Mouse (Mus musculus) activated CD4-positive, CD25-positive, alpha-beta regulatory T cell, adult 4 months (primary cell): ENCODE data around the gene Znhit2. TPM values are rescaled to one million over a fixed set of nuclear protein-coding genes. Genes with fewer than 3 reads are reported as not detected.
"Not testable (repeated sequence)": the region's sequence is repeated elsewhere in the genome, so short reads cannot be mapped to it uniquely, and the experiment has no call there.

Source experiments
- ATAC-seq: one replicate; pipeline ENCODE4 v1.8.0; 2017
- polyA plus RNA-seq, 2 experiments: library from polyadenylated mRNA; unstranded; fragments of 100-300 nt; shearing (Covaris generic); gene quantifications; one replicate each; pipeline ENCODE4 v1.2.1; 2017

The Znhit2 gene
- 10 to 100 TPM; 10.3 to 11.0 TPM for polyA plus RNA-seq

DNA sequence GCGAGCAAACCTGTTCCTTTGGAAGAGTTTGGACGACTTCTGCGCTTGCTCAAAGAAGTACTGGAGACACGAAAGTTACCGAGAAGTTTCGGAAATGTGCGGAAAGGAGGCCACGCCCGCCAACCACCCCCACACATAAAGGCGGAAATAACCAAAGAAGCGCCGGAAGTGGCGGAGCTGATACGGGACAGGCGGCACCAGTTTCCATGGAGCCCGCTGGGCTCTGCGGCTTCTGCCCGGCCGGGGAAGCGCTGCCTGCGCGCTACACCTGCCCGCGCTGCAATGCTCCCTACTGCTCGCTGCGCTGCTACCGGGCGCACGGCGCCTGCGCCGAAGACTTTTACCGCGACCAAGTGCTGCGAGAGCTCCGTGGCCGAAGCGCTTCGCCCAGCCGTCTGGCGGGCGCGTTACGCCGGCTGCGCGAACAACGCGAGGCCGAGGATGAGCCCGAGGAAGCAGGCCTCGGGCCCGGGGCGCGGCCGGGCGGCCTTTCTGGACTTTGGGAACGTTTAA, at the start of gene Znhit2:
Znhit2 (plus strand) TSS at position 172 of the 513 bp plus-strand sequence.
- ATAC-seq = peak; percentile 83

- no peak for ATAC-seq
These were observed 47.3 kb upstream of the Znhit2 start for GRCm38 (mm10) chr19:6013691-6014090.

- peak; percentile 63 for ATAC-seq
These were observed 45.9 kb upstream of the Znhit2 start for GRCm38 (mm10) chr19:6014991-6015510.

DNA sequence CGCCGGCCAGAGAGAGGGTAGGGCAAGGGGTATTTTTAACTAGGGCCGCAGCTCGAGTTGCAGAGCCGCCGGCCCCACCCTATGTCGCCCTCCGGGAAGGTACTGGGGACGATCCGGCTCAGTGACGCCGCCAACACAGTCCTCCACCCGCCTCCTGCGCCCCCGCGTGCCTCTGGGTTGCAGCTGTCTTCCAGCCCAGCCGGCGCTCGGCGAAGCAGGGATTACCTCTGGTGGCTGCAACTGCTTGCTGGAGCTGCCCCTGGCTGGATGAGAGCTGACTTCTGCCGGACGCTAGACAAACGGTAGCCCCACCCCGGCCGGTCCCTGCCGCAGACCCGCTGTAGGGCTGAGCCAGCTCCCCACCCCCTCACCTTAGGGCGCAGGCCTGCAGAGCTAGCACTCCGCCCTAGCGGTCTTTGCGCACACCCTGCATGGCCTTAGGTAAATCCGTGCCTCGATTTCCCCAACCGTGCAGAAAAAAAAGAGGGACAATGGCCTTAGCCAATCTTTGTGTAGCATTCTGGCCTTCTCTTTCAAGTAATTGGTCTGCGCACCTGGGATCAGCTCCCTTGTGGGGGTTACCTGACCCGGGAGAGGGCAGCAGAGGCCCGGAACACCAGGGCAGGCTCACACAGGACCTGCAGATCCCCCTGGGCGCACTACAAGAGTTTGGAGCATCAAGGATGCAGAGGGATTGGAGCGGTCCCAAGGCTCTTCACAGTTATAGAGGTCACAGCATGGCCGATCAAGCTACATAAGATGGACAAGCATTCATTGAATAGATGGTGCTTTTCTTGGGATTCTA, 45.3 kb upstream of the Znhit2 start, which contains the start of gene Capn1:
Capn1 (minus strand) TSS at position 387 of the 805 bp plus-strand sequence.
- peak; percentile 64 for ATAC-seq

DNA sequence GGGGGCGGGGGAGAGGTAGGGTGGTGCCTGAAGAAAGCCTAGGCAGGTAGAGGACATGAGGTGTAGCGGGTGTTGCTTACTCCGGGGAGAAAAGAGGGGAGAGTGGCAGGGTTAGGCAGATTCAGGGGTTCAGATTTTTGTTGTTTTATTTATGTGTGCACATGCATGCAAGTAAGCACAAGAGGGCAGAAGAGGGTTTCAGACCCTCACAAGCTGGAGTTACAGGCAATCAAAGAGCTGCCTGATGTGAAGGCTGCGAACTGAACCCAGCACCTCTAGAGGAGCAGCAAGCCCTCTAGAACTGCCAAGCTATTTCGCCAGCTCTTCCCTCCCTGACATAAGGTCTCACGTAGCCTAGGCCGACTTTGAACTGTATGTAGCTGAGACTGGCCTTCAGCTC, 44.5 kb upstream of the Znhit2 start:
- no peak for ATAC-seq

DNA sequence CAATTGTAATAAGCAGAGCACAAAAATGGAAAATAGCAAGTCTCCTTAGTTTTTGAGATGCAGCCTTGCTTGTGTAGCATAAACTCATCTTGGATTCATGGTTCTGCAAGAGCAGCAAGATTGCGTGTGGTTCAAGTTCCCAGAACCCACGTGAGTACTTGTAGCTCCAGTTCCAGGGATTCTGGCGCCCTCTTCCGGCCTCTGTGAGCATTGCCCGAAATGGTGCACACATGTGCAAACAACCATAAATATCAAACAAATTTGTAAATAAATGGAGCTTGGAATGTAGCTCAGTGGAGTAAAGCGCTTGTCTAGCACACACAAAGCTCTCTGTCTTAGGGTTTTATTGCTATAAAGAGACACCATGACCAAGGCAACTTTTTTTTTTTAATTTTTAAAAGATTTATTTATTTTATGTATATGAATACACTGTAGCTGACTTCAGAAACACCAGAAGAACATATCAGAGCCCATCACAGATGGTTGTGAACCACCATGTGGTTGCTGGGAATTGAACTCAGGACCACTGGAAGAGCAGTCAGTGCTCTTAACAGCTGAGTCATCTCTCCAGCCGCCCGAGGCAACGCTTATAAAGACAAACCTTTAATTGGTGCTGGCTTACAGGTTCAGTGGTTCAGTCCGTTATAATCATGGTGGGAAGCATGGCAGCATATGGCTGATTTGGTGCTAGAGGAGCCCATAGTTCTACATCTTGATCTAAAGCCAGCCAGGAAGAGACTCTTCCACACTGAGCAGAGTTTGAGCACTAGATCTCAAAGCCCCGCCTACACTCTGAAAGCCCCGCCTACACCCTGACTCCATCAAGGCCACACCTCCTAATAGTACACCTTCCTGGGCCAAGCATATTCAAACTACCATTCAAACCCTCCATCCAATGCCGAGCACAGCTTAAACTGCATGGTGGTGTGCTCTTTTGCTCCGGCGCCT, 42.6 kb upstream of the Znhit2 start:
- peak; percentile 19 for ATAC-seq

- ATAC-seq = no peak
These were observed 40.7 kb upstream of the Znhit2 start for GRCm38 (mm10) chr19:6020276-6020675.

- no peak for ATAC-seq
These were observed 37.9 kb upstream of the Znhit2 start for GRCm38 (mm10) chr19:6023059-6023458.

DNA sequence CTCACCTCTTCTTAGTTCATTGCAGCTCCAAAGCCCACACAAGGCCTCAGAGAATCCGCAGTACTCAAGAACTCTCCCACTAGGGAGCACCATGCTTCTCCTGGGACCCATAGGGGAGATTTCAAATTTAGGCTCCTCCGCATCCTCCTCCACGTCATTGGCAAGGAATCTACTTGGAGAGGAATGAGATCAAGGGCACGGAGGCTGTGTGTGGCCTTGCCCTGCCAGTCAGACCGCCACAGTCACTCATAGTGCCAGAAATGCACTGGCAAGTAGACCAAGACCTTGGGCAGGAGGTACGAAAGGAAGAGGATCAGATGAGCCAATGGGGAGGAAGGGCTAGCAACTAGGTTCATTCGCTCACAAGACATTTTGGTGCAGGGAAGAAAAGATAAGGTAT, 37.1 kb upstream of the Znhit2 start:
- ATAC-seq = no peak

- ATAC-seq = no peak
These were observed 32.0 kb upstream of the Znhit2 start for GRCm38 (mm10) chr19:6028991-6029390.

GRCm38 (mm10) chr19:6029426-6029825, 31.6 kb upstream of the Znhit2 start:
- no peak for ATAC-seq

GRCm38 (mm10) chr19:6030520-6031280, 30.3 kb upstream of the Znhit2 start:
- ATAC-seq = no peak

DNA sequence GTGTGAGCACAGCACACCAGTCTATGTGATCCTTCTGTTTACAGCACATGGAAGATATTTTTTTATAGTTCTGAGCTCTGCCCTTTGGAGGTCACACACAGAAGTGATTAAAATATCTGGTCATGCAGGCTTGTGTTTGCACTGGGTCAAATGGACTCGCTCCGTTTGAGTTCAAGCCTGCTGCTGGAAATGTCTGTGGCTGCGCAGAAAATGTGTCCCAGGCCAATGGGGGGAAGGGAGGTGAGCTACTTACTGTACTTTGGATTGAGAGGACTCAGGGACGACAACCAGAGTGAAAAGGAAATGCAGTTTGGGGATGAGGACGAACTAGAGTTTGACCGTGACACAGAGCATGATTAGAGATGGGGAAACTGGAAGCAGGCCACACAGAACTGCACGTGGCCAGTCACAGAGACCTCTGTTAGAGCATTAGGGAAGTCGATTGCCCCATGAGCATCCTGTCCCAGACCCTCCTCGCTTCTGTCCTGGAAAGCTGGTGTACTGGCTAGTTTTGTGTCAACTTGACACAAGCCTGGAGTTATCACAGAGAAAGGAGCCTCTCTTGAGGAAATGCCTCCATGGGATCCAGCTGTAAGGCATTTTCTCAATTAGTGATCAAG, 24.9 kb upstream of the Znhit2 start:
- no peak for ATAC-seq

DNA sequence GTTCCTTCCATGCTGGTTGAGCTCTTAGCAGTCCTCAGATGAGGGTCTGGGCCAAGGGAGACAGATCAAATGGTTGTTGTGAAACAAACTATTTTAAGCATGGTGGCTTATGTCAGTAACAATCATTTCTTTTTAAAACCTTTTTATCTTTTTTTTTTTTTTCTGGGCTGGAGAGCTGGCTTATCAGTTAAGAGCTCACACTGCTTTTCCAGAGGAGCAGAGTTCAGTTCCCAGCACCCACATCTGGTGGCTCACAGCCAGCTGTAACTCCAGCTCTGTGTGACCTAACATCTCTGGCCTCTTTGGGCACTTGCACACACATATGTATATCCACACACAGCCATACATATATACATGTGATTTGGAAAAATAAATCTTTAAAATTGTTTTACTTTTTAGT, 23.3 kb upstream of the Znhit2 start:
- ATAC-seq = no peak

DNA sequence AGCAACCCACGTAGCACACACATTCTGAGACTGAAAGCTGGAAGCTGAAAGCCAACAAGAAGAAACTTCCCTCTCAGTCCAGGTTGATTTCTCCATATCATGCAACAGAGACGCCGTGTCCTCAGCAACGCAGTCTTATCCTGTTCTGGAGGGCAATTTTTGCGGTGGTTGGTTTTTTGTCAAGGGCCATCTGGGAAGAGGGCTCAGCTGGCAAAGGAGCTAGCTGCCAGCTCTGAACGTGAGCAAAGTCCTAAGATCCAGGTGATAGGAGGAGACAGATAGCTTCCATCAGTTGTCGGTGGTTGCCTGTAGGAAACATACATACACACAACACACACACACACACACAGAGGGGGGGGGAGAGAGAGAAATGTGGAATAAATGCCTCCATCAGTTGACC, 22.7 kb upstream of the Znhit2 start:
- ATAC-seq = no peak

DNA sequence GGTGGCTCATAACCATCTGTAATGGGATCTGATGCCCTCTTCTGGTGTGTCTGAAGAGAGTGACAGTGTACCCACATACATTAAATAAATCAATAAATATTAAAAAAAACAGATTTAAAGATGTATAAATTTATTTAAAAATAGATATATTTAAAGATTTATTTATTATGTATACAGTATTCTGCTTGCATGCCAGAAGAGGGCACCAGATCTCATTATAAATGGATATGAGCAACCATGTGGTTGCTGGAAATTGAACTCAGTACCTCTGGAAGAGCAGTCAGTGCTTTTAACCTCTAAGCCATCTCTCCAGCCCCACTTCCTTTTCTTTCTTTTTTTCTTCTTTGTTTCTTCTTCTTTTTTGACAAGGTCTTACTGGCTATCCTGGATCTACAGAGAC, 21.0 kb upstream of the Znhit2 start:
- no peak for ATAC-seq

- ATAC-seq = no peak
These were observed 18.7 kb upstream of the Znhit2 start for GRCm38 (mm10) chr19:6042293-6042692.

DNA sequence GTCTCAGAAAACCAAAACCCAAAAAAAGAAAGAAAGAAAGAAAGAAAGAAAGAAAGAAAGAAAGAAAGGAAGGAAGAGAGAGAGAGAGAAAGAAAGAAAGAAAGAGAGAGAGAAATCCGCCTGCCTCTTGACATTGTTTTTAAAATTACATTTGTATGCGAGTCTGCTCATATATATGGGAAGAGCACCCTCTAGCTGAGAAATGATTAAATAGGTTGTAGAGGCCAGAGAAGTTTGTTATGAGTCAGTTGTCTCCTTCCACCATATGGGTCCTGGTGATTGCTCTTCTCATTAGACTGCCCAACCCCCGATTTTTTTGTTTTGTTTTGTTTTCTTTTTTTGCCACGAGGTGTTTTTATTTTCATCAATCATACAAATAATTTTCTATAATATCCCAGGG, 16.9 kb upstream of the Znhit2 start:
- not testable (repeated sequence) for ATAC-seq

- ATAC-seq = peak; percentile 33
These were observed 15.4 kb upstream of the Znhit2 start for GRCm38 (mm10) chr19:6045366-6046293.
